Mouse (Mus musculus) MEL (cell line): ENCODE results near the gene Lonp1. TPM values are rescaled to one million over a fixed set of nuclear protein-coding genes. Genes with fewer than 3 reads are reported as not detected.

Source experiments
- DNase-seq: peaks from one replicate; pipeline ENCODE4 v3.0.0; 2011; ENCODE audit warnings: low read depth, low spot score
- H3K27ac ChIP-seq: 2 replicates; pipeline ENCODE4 v1.5.1; 2012; ENCODE audit warnings: low read depth, mild to moderate bottlenecking, control low read depth, low read length, moderate library complexity; ENCODE audit not compliant: control insufficient read depth
- H3K27me3 ChIP-seq, 2 experiments: fragments of 150-350 bp in 1 of 2; sonication (generic) in 1 of 2; 2 replicates each; pipeline ENCODE4 v1.6.1; 2012; ENCODE audit warnings: low read length in 2 of 2, mild to moderate bottlenecking in 2 of 2, improper control_type of control experiment in 1 of 2, moderate library complexity in 1 of 2; ENCODE audit not compliant: insufficient read depth in 2 of 2, control insufficient read depth in 1 of 2
- H3K36me3 ChIP-seq, 2 experiments: 2 replicates each; pipeline ENCODE4 v1.6.1; 2012 to 2014; ENCODE audit warnings: low read length in 2 of 2, improper control_type of control experiment in 1 of 2, inconsistent platforms in 1 of 2, mild to moderate bottlenecking in 1 of 2; ENCODE audit not compliant: insufficient read depth in 2 of 2, control insufficient read depth in 1 of 2
- H3K4me1 ChIP-seq, 2 experiments: fragments of 150-350 bp in 1 of 2; sonication (generic) in 1 of 2; 2 replicates each; pipeline ENCODE4 v1.6.1; 2012; ENCODE audit warnings: low read length in 2 of 2, improper control_type of control experiment in 1 of 2, mild to moderate bottlenecking in 1 of 2; ENCODE audit not compliant: insufficient read depth in 2 of 2, control insufficient read depth in 1 of 2
- H3K4me3 ChIP-seq, 2 experiments: fragments of 150-350 bp in 1 of 2; sonication (generic) in 1 of 2; 2 replicates each; pipeline ENCODE4 v1.5.1; 2012; ENCODE audit warnings: low read depth in 2 of 2, low read length in 2 of 2, mild to moderate bottlenecking in 2 of 2, moderate library complexity in 2 of 2, control low read depth in 1 of 2, improper control_type of control experiment in 1 of 2; ENCODE audit not compliant: control insufficient read depth in 1 of 2, insufficient read depth in 1 of 2
- H3K79me2 ChIP-seq: 2 replicates; pipeline ENCODE4 v1.6.1; 2012; ENCODE audit warnings: mild to moderate bottlenecking, low read length, moderate library complexity; ENCODE audit not compliant: control insufficient read depth, poor library complexity, insufficient read depth
- H3K9ac ChIP-seq: 2 replicates; pipeline ENCODE4 v1.6.1; 2012; ENCODE audit warnings: low read depth, mild to moderate bottlenecking, control low read depth, low read length, moderate library complexity; ENCODE audit not compliant: control insufficient read depth, poor library complexity, severe bottlenecking
- H3K9me3 ChIP-seq: fragments of 150-350 bp; sonication (generic); replicated peaks from 2 replicates; pipeline ENCODE4 v1.6.1; 2012; ENCODE audit warnings: mild to moderate bottlenecking, low read length, improper control_type of control experiment, moderate library complexity; ENCODE audit not compliant: insufficient read depth
- CHD1 ChIP-seq: IDR thresholded peaks from 2 replicates; pipeline ENCODE4 v1.6.1; 2012; ENCODE audit warnings: low read depth, mild to moderate bottlenecking, inconsistent platforms, low read length, improper control_type of control experiment
- CHD2 ChIP-seq: IDR thresholded peaks from 2 replicates; pipeline ENCODE4 v1.6.1; 2011; ENCODE audit warnings: low read length, improper control_type of control experiment
- CTCF ChIP-seq, 3 experiments: IDR thresholded peaks in 2 of 3; conservative IDR thresholded peaks in 1 of 3; 2 replicates each; pipeline ENCODE4 v1.5.1; 2011 to 2012; ENCODE audit warnings: low read length in 3 of 3, low read depth in 2 of 3, mild to moderate bottlenecking in 2 of 3, improper control_type of control experiment in 1 of 3, inconsistent platforms in 1 of 3, mixed read lengths in 1 of 3, moderate library complexity in 1 of 3; ENCODE audit not compliant: control insufficient read depth in 1 of 3, insufficient read depth in 1 of 3, poor library complexity in 1 of 3, severe bottlenecking in 1 of 3
- E2F4 ChIP-seq: IDR thresholded peaks from 2 replicates; pipeline ENCODE4 v1.6.1; 2011; ENCODE audit warnings: low read depth, low read length, improper control_type of control experiment, borderline replicate concordance
- ELF1 ChIP-seq: IDR thresholded peaks from 2 replicates; pipeline ENCODE4 v1.6.1; 2014; ENCODE audit warnings: low read depth, mild to moderate bottlenecking, inconsistent platforms, low read length, improper control_type of control experiment, moderate library complexity
- EP300 ChIP-seq, 2 experiments: IDR thresholded peaks; 2 replicates each; pipeline ENCODE4 v1.6.1; 2011; ENCODE audit warnings: improper control_type of control experiment in 2 of 2, low read length in 2 of 2, low read depth in 1 of 2, mild to moderate bottlenecking in 1 of 2
- ETS1 ChIP-seq: IDR thresholded peaks from 2 replicates; pipeline ENCODE4 v1.6.1; 2012; ENCODE audit warnings: low read depth, mild to moderate bottlenecking, inconsistent platforms, low read length, improper control_type of control experiment, moderate library complexity
- GABPA ChIP-seq: IDR thresholded peaks from 2 replicates; pipeline ENCODE4 v1.6.1; 2012; ENCODE audit warnings: low read depth, mild to moderate bottlenecking, inconsistent platforms, low read length, improper control_type of control experiment, moderate library complexity
- GATA1 ChIP-seq: IDR thresholded peaks from 2 replicates; pipeline ENCODE4 v1.6.1; 2011; ENCODE audit warnings: low read depth, low read length, improper control_type of control experiment
- JUND ChIP-seq: IDR thresholded peaks from 2 replicates; pipeline ENCODE4 v1.6.1; 2011; ENCODE audit warnings: low read depth, mild to moderate bottlenecking, improper control_type of control experiment, low read length
- MAZ ChIP-seq: IDR thresholded peaks from 2 replicates; pipeline ENCODE4 v1.6.1; 2012; ENCODE audit warnings: low read depth, mild to moderate bottlenecking, inconsistent platforms, low read length, improper control_type of control experiment
- MXI1 ChIP-seq: IDR thresholded peaks from 2 replicates; pipeline ENCODE4 v1.6.1; 2011; ENCODE audit warnings: mild to moderate bottlenecking, low read depth, low read length, improper control_type of control experiment
- MYB ChIP-seq: IDR thresholded peaks from 2 replicates; pipeline ENCODE4 v1.6.1; 2011; ENCODE audit warnings: mild to moderate bottlenecking, low read depth, low read length, improper control_type of control experiment
- MYC ChIP-seq: IDR thresholded peaks from 2 replicates; pipeline ENCODE4 v1.6.1; 2011; ENCODE audit warnings: low read depth, mild to moderate bottlenecking, low read length, improper control_type of control experiment, moderate library complexity
- NRF1 ChIP-seq: IDR thresholded peaks from 2 replicates; pipeline ENCODE4 v1.6.1; 2014; ENCODE audit warnings: low read depth, mild to moderate bottlenecking, inconsistent platforms, low read length, improper control_type of control experiment, moderate library complexity; ENCODE audit not compliant: poor library complexity, insufficient read depth, severe bottlenecking
- POLR2A ChIP-seq, 2 experiments: IDR thresholded peaks; 2 replicates each; pipeline ENCODE4 v1.6.1; 2011 to 2012; ENCODE audit warnings: low read length in 2 of 2, mild to moderate bottlenecking in 2 of 2, control low read depth in 1 of 2, improper control_type of control experiment in 1 of 2, low read depth in 1 of 2, moderate library complexity in 1 of 2; ENCODE audit not compliant: control insufficient read depth in 1 of 2, insufficient read depth in 1 of 2, poor library complexity in 1 of 2
- POLR2AphosphoS5 ChIP-seq: IDR thresholded peaks from 2 replicates; pipeline ENCODE4 v1.6.1; 2012; ENCODE audit warnings: low read depth, borderline replicate concordance, mild to moderate bottlenecking, inconsistent platforms, low read length, moderate library complexity, mixed read lengths
- RAD21 ChIP-seq: IDR thresholded peaks from 2 replicates; pipeline ENCODE4 v1.6.1; 2011; ENCODE audit warnings: mild to moderate bottlenecking, low read depth, low read length, improper control_type of control experiment
- SIN3A ChIP-seq: IDR thresholded peaks from 2 replicates; pipeline ENCODE4 v1.6.1; 2012; ENCODE audit warnings: low read length, improper control_type of control experiment, inconsistent platforms
- SMC3 ChIP-seq: IDR thresholded peaks from 2 replicates; pipeline ENCODE4 v1.6.1; 2011; ENCODE audit warnings: low read depth, low read length, improper control_type of control experiment
- TBP ChIP-seq: IDR thresholded peaks from 2 replicates; pipeline ENCODE4 v1.8.0; 2011; ENCODE audit warnings: low read depth, low read length, improper control_type of control experiment
- TCF12 ChIP-seq: IDR thresholded peaks from 2 replicates; pipeline ENCODE4 v1.6.1; 2014; ENCODE audit warnings: low read depth, mild to moderate bottlenecking, inconsistent platforms, low read length, improper control_type of control experiment, moderate library complexity
- UBTF ChIP-seq: IDR thresholded peaks from 2 replicates; pipeline ENCODE4 v1.6.1; 2012; ENCODE audit warnings: low read depth, mild to moderate bottlenecking, inconsistent platforms, low read length, improper control_type of control experiment, moderate library complexity, borderline replicate concordance; ENCODE audit not compliant: insufficient read depth
- USF1 ChIP-seq: IDR thresholded peaks from 2 replicates; pipeline ENCODE4 v1.6.1; 2014; ENCODE audit warnings: low read depth, mild to moderate bottlenecking, inconsistent platforms, low read length, improper control_type of control experiment, moderate library complexity
- ZKSCAN1 ChIP-seq: IDR thresholded peaks from 2 replicates; pipeline ENCODE4 v1.6.1; 2012; ENCODE audit warnings: low read depth, mild to moderate bottlenecking, inconsistent platforms, low read length, improper control_type of control experiment, moderate library complexity
- polyA plus RNA-seq, 2 experiments: library from polyadenylated mRNA; stranded (reverse) in 1 of 2; unstranded in 1 of 2; fragments of >175 nt in 1 of 2; fragments of >200 nt in 1 of 2; gene quantifications; 2 replicates each; pipeline versions ENCODE4 v1.2.1 to v1.2.4; 2012; ENCODE audit warnings: low replicate concordance in 2 of 2, low read depth in 1 of 2; ENCODE audit not compliant: insufficient read length in 2 of 2, insufficient read depth in 1 of 2, missing spikeins in 1 of 2
- total RNA-seq: library from RNA; depleted of rRNA; stranded (reverse); fragments of 300-350 nt; gene quantifications from 2 replicates; pipeline ENCODE4 v1.2.3, GENCODE M21; 2012

Gene Lonp1
- total and polyA plus RNA-seq, 3 experiments: 162 to 296 (median 197) TPM

GRCm38 (mm10) chr17:56625495-56625894 is 1.2 kb downstream of the Lonp1 start (continued):
- no peak for TF ChIP-seq TCF12
- TF ChIP-seq ETS1: peak; percentile 85
- no peak for TF ChIP-seq E2F4
- TF ChIP-seq UBTF: no peak
- TF ChIP-seq SMC3: no peak
- no peak for TF ChIP-seq POLR2AphosphoS5
- TF ChIP-seq USF1: no peak
- TF ChIP-seq JUND: no peak
- TF ChIP-seq MYC: no peak
- TF ChIP-seq SIN3A: peak; percentile 63
- TF ChIP-seq MYB: no peak
- 0 out of 2 replicates have a peak, but pooled peaks have one; percentile 5 for TF ChIP-seq ELF1
- TF ChIP-seq CHD2: no peak
- no peak for TF ChIP-seq NRF1
- peak; percentile 60; the same call in 1 of the 2 replicates for TF ChIP-seq MXI1
- TF ChIP-seq CHD1: no peak
- TF ChIP-seq EP300 (IDR thresholded peaks at IDR 0.05; ENCODE audit: low read depth in 1 of 2, low read length in 2 of 2): peak; percentile 34 to 56; a peak in 2 of 4 replicates
- no peak; the same call in none of the 2 replicates for TF ChIP-seq MAZ
- TF ChIP-seq ZKSCAN1: no peak
- TF ChIP-seq RAD21: no peak
- TF ChIP-seq CTCF (IDR thresholded peaks at IDR 0.05 in 2 of 3, conservative IDR thresholded peaks at IDR 0.05 in 1 of 3; ENCODE audit: control insufficient read depth in 1 of 3, insufficient read depth in 1 of 3, low read depth in 2 of 3, low read length in 3 of 3, poor library complexity in 1 of 3, severe bottlenecking in 1 of 3): no peak
- TF ChIP-seq GABPA: no peak
- TF ChIP-seq, all 39 proteins: peak for 12

- no peaks in the 10 kb centered on the region for H3K4me1 ChIP-seq
Observed at GRCm38 (mm10) chr17:56617628-56618027, 9.1 kb downstream of the Lonp1 start.

More at GRCm38 (mm10) chr17:56617628-56618027, 9.1 kb downstream of the Lonp1 start:
- Histone ChIP-seq H3K27me3 (no peaks in the 10 kb centered on the region), H3K36me3 (peaks cover 0 to 15% of the 10 kb centered on the region in 2 experiments; a peak in 2 of 4 replicates), H3K9ac (no peak overlapping the region), H3K27ac (no peak overlapping the region), H3K9me3 (no peaks in the 10 kb centered on the region), H3K79me2 (peaks cover 22% of the 10 kb centered on the region), H3K4me3 (no peak overlapping the region)
- no peak for TF ChIP-seq RAD21
- no peak for TF ChIP-seq JUND
- no peak for TF ChIP-seq TCF12
- TF ChIP-seq ETS1: no peak
- TF ChIP-seq GATA1: no peak
- TF ChIP-seq SMC3: no peak
- TF ChIP-seq POLR2A (IDR thresholded peaks at IDR 0.05; ENCODE audit: control insufficient read depth in 1 of 2, insufficient read depth in 1 of 2, low read depth in 1 of 2, low read length in 2 of 2, poor library complexity in 1 of 2): no peak
- no peak for TF ChIP-seq TBP
- TF ChIP-seq USF1: no peak
- TF ChIP-seq EP300 (IDR thresholded peaks at IDR 0.05; ENCODE audit: low read depth in 1 of 2, low read length in 2 of 2): no peak
- no peak for TF ChIP-seq MXI1
- DNase-seq: no peak
